Mouse (Mus musculus): ENCODE data around the gene Gadd45a.

Gene Gadd45a

GRCm38 (mm10) chr6:66985500-66985899 lies 51.8 kb downstream of the Gadd45a start:
- no peak for DNase-seq (ENCODE audit: low read depth, low spot score)

Measured in A20 (cell line).